Mouse (Mus musculus): ENCODE data around the gene Gm20661.

Gm20661 gene

GRCm38 (mm10) chr9:107982681-107983346 is at the start of gene Gm20661:
Gene Gm20661, plus strand, starts transcription at chr9:107983058.
- no peak for DNase-seq (ENCODE audit: low spot score)

GRCm38 (mm10) chr9:107934146-107934545 is 48.7 kb upstream of the Gm20661 start:
- no peak for DNase-seq (ENCODE audit: low spot score)

GRCm38 (mm10) chr9:107935374-107935773 is 47.5 kb upstream of the Gm20661 start, which contains the start of gene Camkv:
Gene Camkv, plus strand, starts transcription at chr9:107935674.
- no peak for DNase-seq (ENCODE audit: low spot score)

- no peak for DNase-seq (ENCODE audit: low spot score)
These were observed 47.1 kb upstream of the Gm20661 start for GRCm38 (mm10) chr9:107935790-107936214.

- DNase-seq (ENCODE audit: low spot score) = no peak
These were observed 46.5 kb upstream of the Gm20661 start for GRCm38 (mm10) chr9:107936215-107936822.

GRCm38 (mm10) chr9:107936831-107937230 is 46.0 kb upstream of the Gm20661 start:
- no peak for DNase-seq (ENCODE audit: low spot score)

GRCm38 (mm10) chr9:107947241-107948194 is 35.3 kb upstream of the Gm20661 start:
- no peak for DNase-seq (ENCODE audit: low spot score)

GRCm38 (mm10) chr9:107949184-107949921 is 33.5 kb upstream of the Gm20661 start:
- no peak for DNase-seq (ENCODE audit: low spot score)

- no peak for DNase-seq (ENCODE audit: low spot score)
These were observed 33.0 kb upstream of the Gm20661 start, which contains the start of gene Traip for GRCm38 (mm10) chr9:107949922-107950235. Gene Traip, plus strand, starts transcription at chr9:107950136.

- peak; percentile 88 for DNase-seq (ENCODE audit: low spot score)
These were observed 32.1 kb upstream of the Gm20661 start for GRCm38 (mm10) chr9:107950460-107951355.

- DNase-seq (ENCODE audit: low spot score) = no peak
These were observed 27.1 kb upstream of the Gm20661 start for GRCm38 (mm10) chr9:107955613-107956289.

- DNase-seq (ENCODE audit: low spot score) = no peak
These were observed 25.7 kb upstream of the Gm20661 start for GRCm38 (mm10) chr9:107957141-107957540.

- DNase-seq (ENCODE audit: low spot score) = no peak
These were observed 23.0 kb upstream of the Gm20661 start for GRCm38 (mm10) chr9:107959896-107960295.

- DNase-seq (ENCODE audit: low spot score) = no peak
These were observed 21.9 kb upstream of the Gm20661 start for GRCm38 (mm10) chr9:107960928-107961327.

- no peak for DNase-seq (ENCODE audit: low spot score)
These were observed 21.5 kb upstream of the Gm20661 start for GRCm38 (mm10) chr9:107961351-107961762.

GRCm38 (mm10) chr9:107961881-107962280 is 21.0 kb upstream of the Gm20661 start:
- no peak for DNase-seq (ENCODE audit: low spot score)

- DNase-seq (ENCODE audit: low spot score) = no peak
These were observed 19.9 kb upstream of the Gm20661 start for GRCm38 (mm10) chr9:107962916-107963315.

- peak; percentile 80 for DNase-seq (ENCODE audit: low spot score)
These were observed 19.2 kb upstream of the Gm20661 start for GRCm38 (mm10) chr9:107963700-107964099.

- no peak for DNase-seq (ENCODE audit: low spot score)
These were observed 18.2 kb upstream of the Gm20661 start for GRCm38 (mm10) chr9:107964681-107965080.

GRCm38 (mm10) chr9:107966676-107967075 is 16.2 kb upstream of the Gm20661 start:
- no peak for DNase-seq (ENCODE audit: low spot score)

Data from ovary, postnatal 36 days (tissue).